Mouse (Mus musculus) forebrain, embryonic 12.5 days (tissue): ENCODE measurements at regions not wholly inside any gene's neighbourhood (a gene's known extent, or its start where the extent isn't known, plus 50 kb on each side); places are given as distances from the start of the nearest gene placed in this dataset.

Source experiments
- ATAC-seq: fragments of 200-750 bp; cut with Nextera tagmentation; 2 replicates; pipeline ENCODE4 v1.8.0; 2017; ENCODE audit warnings: moderate TSS enrichment; ENCODE audit not compliant: low FRiP score
- H3K27ac ChIP-seq: fragments of 300-500 bp; sonication (generic); 2 replicates; pipeline ENCODE4 v1.5.1; 2016; ENCODE audit warnings: mild to moderate bottlenecking
- H3K27me3 ChIP-seq: fragments of 300-500 bp; sonication (generic); 2 replicates; pipeline ENCODE4 v1.6.1; 2016; ENCODE audit warnings: mild to moderate bottlenecking
- H3K36me3 ChIP-seq: fragments of 300-500 bp; sonication (generic); replicated peaks from 2 replicates; pipeline ENCODE4 v1.6.1; 2016; ENCODE audit warnings: mild to moderate bottlenecking
- H3K4me1 ChIP-seq: fragments of 300-500 bp; sonication (generic); 2 replicates; pipeline ENCODE4 v1.6.1; 2016
- H3K4me2 ChIP-seq: fragments of 300-500 bp; sonication (generic); 2 replicates; pipeline ENCODE4 v1.6.1; 2016; ENCODE audit warnings: mild to moderate bottlenecking, moderate library complexity
- H3K4me3 ChIP-seq: fragments of 300-500 bp; sonication (generic); replicated peaks from 2 replicates; pipeline ENCODE4 v1.5.1; 2016; ENCODE audit warnings: mild to moderate bottlenecking
- H3K9ac ChIP-seq: fragments of 300-500 bp; sonication (generic); 2 replicates; pipeline ENCODE4 v1.6.1; 2016; ENCODE audit warnings: mild to moderate bottlenecking
- H3K9me3 ChIP-seq: fragments of 300-500 bp; sonication (generic); 2 replicates; pipeline ENCODE4 v1.6.1; 2016
- WGBS: fragments of 180-500 bp; shearing (Covaris S2); methylation state at CpG from one replicate; pipeline ENCODE4 v1.1.7; 2016; 5-methylcytosine and 5-hydroxymethylcytosine counted together

- Histone ChIP-seq H3K4me3 (no peak overlapping the region), H3K4me1 (peaks cover 10% of the 10 kb centered on the region), H3K36me3 (no peaks in the 10 kb centered on the region), H3K27ac (no peak overlapping the region), H3K4me2 (no peak overlapping the region), H3K27me3 (no peaks in the 10 kb centered on the region), H3K9me3 (no peaks in the 10 kb centered on the region), H3K9ac (no peak overlapping the region)
- no peak for ATAC-seq
- 86% methylated on average over 1 of the region's 1 CpGs for WGBS
Measured at GRCm38 (mm10) chr12:39711807-39712206, 326.0 kb downstream of the Arl4a start.

GRCm38 (mm10) chr12:39709850-39710249 lies 328.0 kb downstream of the Arl4a start:
- Histone ChIP-seq H3K4me3 (no peak overlapping the region), H3K9ac (no peak overlapping the region), H3K4me1 (peaks cover 5% of the 10 kb centered on the region), H3K27me3 (no peaks in the 10 kb centered on the region), H3K4me2 (no peak overlapping the region), H3K27ac (no peak overlapping the region), H3K9me3 (no peaks in the 10 kb centered on the region), H3K36me3 (no peaks in the 10 kb centered on the region)
- no peak for ATAC-seq
- WGBS: 81% methylated on average over 5 of the region's 5 CpGs

GRCm38 (mm10) chr12:39697182-39697581 lies 340.6 kb downstream of the Arl4a start:
- ATAC-seq: no peak
- H3K9ac ChIP-seq: no peak overlapping the region
- 88% methylated on average over 3 of the region's 3 CpGs for WGBS
- H3K4me2 ChIP-seq: no peak overlapping the region
- no peak overlapping the region for H3K4me3 ChIP-seq
- H3K36me3 ChIP-seq: no peaks in the 10 kb centered on the region
- H3K9me3 ChIP-seq: no peaks in the 10 kb centered on the region
- H3K27me3 ChIP-seq: no peaks in the 10 kb centered on the region
- H3K4me1 ChIP-seq: no peaks in the 10 kb centered on the region
- H3K27ac ChIP-seq: no peak overlapping the region

- Histone ChIP-seq H3K4me2 (no peak overlapping the region), H3K9me3 (no peaks in the 10 kb centered on the region), H3K9ac (no peak overlapping the region), H3K36me3 (no peaks in the 10 kb centered on the region), H3K4me3 (no peak overlapping the region), H3K27me3 (no peaks in the 10 kb centered on the region), H3K27ac (no peak overlapping the region), H3K4me1 (no peaks in the 10 kb centered on the region)
- 87% methylated on average over 1 of the region's 1 CpGs for WGBS
- no peak for ATAC-seq
Measured at GRCm38 (mm10) chr12:39695322-39695721, 342.5 kb downstream of the Arl4a start.

GRCm38 (mm10) chr12:39692043-39692442 lies 345.8 kb downstream of the Arl4a start:
- H3K27ac ChIP-seq: no peak overlapping the region
- no peaks in the 10 kb centered on the region for H3K9me3 ChIP-seq
- no peak overlapping the region for H3K4me3 ChIP-seq
- H3K27me3 ChIP-seq: no peaks in the 10 kb centered on the region
- ATAC-seq: no peak
- no peaks in the 10 kb centered on the region for H3K36me3 ChIP-seq
- WGBS: 72% methylated on average over 2 of the region's 2 CpGs
- no peak overlapping the region for H3K4me2 ChIP-seq
- H3K9ac ChIP-seq: no peak overlapping the region
- no peaks in the 10 kb centered on the region for H3K4me1 ChIP-seq

GRCm38 (mm10) chr12:39685399-39685798 lies 352.4 kb downstream of the Arl4a start:
- Histone ChIP-seq H3K36me3 (no peaks in the 10 kb centered on the region), H3K9me3 (no peaks in the 10 kb centered on the region), H3K27me3 (no peaks in the 10 kb centered on the region), H3K4me1 (no peaks in the 10 kb centered on the region), H3K27ac (no peak overlapping the region), H3K4me2 (no peak overlapping the region), H3K9ac (no peak overlapping the region), H3K4me3 (no peak overlapping the region)
- ATAC-seq: no peak

- Histone ChIP-seq H3K9ac (no peak overlapping the region), H3K27ac (no peak overlapping the region), H3K4me1 (no peaks in the 10 kb centered on the region), H3K9me3 (no peaks in the 10 kb centered on the region), H3K4me2 (no peak overlapping the region), H3K4me3 (no peak overlapping the region), H3K36me3 (no peaks in the 10 kb centered on the region), H3K27me3 (no peaks in the 10 kb centered on the region)
- no peak for ATAC-seq
- 55% methylated on average over 1 of the region's 1 CpGs for WGBS
Measured at GRCm38 (mm10) chr12:39682121-39682520, 355.7 kb downstream of the Arl4a start.

- Histone ChIP-seq H3K27me3 (no peaks in the 10 kb centered on the region), H3K9me3 (no peaks in the 10 kb centered on the region), H3K9ac (no peak overlapping the region), H3K4me2 (no peak overlapping the region), H3K4me3 (no peak overlapping the region), H3K36me3 (no peaks in the 10 kb centered on the region), H3K27ac (no peak overlapping the region), H3K4me1 (no peaks in the 10 kb centered on the region)
- no peak for ATAC-seq
- WGBS: 90% methylated on average over 2 of the region's 2 CpGs
Measured at GRCm38 (mm10) chr12:39675608-39676007, 362.2 kb downstream of the Arl4a start.

- Histone ChIP-seq H3K4me1 (peaks cover 10% of the 10 kb centered on the region), H3K27me3 (no peaks in the 10 kb centered on the region), H3K4me2 (no peak overlapping the region), H3K4me3 (no peak overlapping the region), H3K36me3 (no peaks in the 10 kb centered on the region), H3K9me3 (no peaks in the 10 kb centered on the region), H3K9ac (no peak overlapping the region), H3K27ac (no peak overlapping the region)
- ATAC-seq: no peak
- WGBS: 14% methylated on average over 2 of the region's 2 CpGs
Measured at GRCm38 (mm10) chr12:39667701-39668100, 370.1 kb downstream of the Arl4a start.

- ATAC-seq: peak; percentile 91
- H3K27ac ChIP-seq: no peak overlapping the region
- no peaks in the 10 kb centered on the region for H3K9me3 ChIP-seq
- no peak overlapping the region for H3K4me2 ChIP-seq
- H3K36me3 ChIP-seq: no peaks in the 10 kb centered on the region
- H3K4me3 ChIP-seq: no peak overlapping the region
- WGBS: 11% methylated on average over 4 of the region's 4 CpGs
- H3K9ac ChIP-seq: no peak overlapping the region
- peaks cover 10% of the 10 kb centered on the region for H3K4me1 ChIP-seq
- H3K27me3 ChIP-seq: no peaks in the 10 kb centered on the region
Measured at GRCm38 (mm10) chr12:39665448-39665847, 372.4 kb downstream of the Arl4a start.

GRCm38 (mm10) chr12:39660420-39660819 lies 377.4 kb downstream of the Arl4a start:
- 77% methylated on average over 4 of the region's 4 CpGs for WGBS

GRCm38 (mm10) chr12:39656606-39657005 lies 381.2 kb downstream of the Arl4a start:
- Histone ChIP-seq H3K4me2 (no peak overlapping the region), H3K9me3 (no peaks in the 10 kb centered on the region), H3K27ac (no peak overlapping the region), H3K4me1 (no peaks in the 10 kb centered on the region), H3K9ac (no peak overlapping the region), H3K27me3 (no peaks in the 10 kb centered on the region), H3K36me3 (no peaks in the 10 kb centered on the region), H3K4me3 (no peak overlapping the region)
- ATAC-seq: no peak

More at GRCm38 (mm10) chr12:39660420-39660819, 377.4 kb downstream of the Arl4a start:
- Histone ChIP-seq H3K27ac (no peak overlapping the region), H3K9me3 (no peaks in the 10 kb centered on the region), H3K4me3 (no peak overlapping the region), H3K9ac (no peak overlapping the region), H3K27me3 (no peaks in the 10 kb centered on the region), H3K36me3 (no peaks in the 10 kb centered on the region), H3K4me2 (no peak overlapping the region), H3K4me1 (no peaks in the 10 kb centered on the region)
- no peak for ATAC-seq

GRCm38 (mm10) chr12:39648952-39649351 lies 388.9 kb downstream of the Arl4a start:
- ATAC-seq: no peak
- no peak overlapping the region for H3K4me3 ChIP-seq
- no peaks in the 10 kb centered on the region for H3K27me3 ChIP-seq
- no peak overlapping the region for H3K9ac ChIP-seq
- H3K4me2 ChIP-seq: no peak overlapping the region
- H3K27ac ChIP-seq: no peak overlapping the region
- no peaks in the 10 kb centered on the region for H3K9me3 ChIP-seq
- no peaks in the 10 kb centered on the region for H3K36me3 ChIP-seq
- peaks cover 5% of the 10 kb centered on the region for H3K4me1 ChIP-seq

- H3K27me3 ChIP-seq: no peaks in the 10 kb centered on the region
- no peaks in the 10 kb centered on the region for H3K9me3 ChIP-seq
- H3K4me3 ChIP-seq: no peak overlapping the region
- ATAC-seq: 0 out of 2 replicates have a peak, but pooled peaks have one; percentile 44
- H3K4me2 ChIP-seq: no peak overlapping the region
- 48% methylated on average over 3 of the region's 3 CpGs for WGBS
- peaks cover 5% of the 10 kb centered on the region for H3K4me1 ChIP-seq
- no peaks in the 10 kb centered on the region for H3K36me3 ChIP-seq
- H3K27ac ChIP-seq: no peak overlapping the region
- no peak overlapping the region for H3K9ac ChIP-seq
Measured at GRCm38 (mm10) chr12:39646556-39646955, 391.3 kb downstream of the Arl4a start.
